Mouse (Mus musculus) CH12.LX (cell line): ENCODE measurements at regions not wholly inside any gene's neighbourhood (a gene's known extent, or its start where the extent isn't known, plus 50 kb on each side); places are given as distances from the start of the nearest gene placed in this dataset.

Experiments
- DNase-seq: peaks from one replicate; pipeline ENCODE4 v3.0.0-alpha.2; 2013; ENCODE audit errors: extremely low read depth
- H3K27ac ChIP-seq: 2 replicates; pipeline ENCODE4 v1.5.1; 2012; ENCODE audit warnings: low read depth, mild to moderate bottlenecking, control low read depth, moderate library complexity; ENCODE audit not compliant: insufficient read depth
- H3K27me3 ChIP-seq: replicated peaks from 2 replicates; pipeline ENCODE3; 2012; ENCODE audit warnings: inconsistent platforms
- H3K36me3 ChIP-seq, 2 experiments: replicated peaks in 1 of 2; 2 replicates each; pipeline versions ENCODE3 to v1.6.1; 2012; ENCODE audit warnings: inconsistent platforms in 1 of 2, low read length in 1 of 2, mild to moderate bottlenecking in 1 of 2, mixed read lengths in 1 of 2, moderate library complexity in 1 of 2; ENCODE audit not compliant: control insufficient read depth in 1 of 2, insufficient read depth in 1 of 2
- H3K4me1 ChIP-seq, 2 experiments: 2 replicates each; pipeline ENCODE4 v1.6.1; 2012; ENCODE audit warnings: inconsistent platforms in 1 of 2, moderate library complexity in 1 of 2; ENCODE audit not compliant: insufficient read depth in 2 of 2, control insufficient read depth in 1 of 2
- H3K4me2 ChIP-seq: 2 replicates; pipeline ENCODE4 v1.6.1; 2012; ENCODE audit warnings: low read depth, mild to moderate bottlenecking, control low read depth; ENCODE audit not compliant: poor library complexity, insufficient read depth, severe bottlenecking
- H3K4me3 ChIP-seq, 3 experiments: fragments of 150-350 bp in 1 of 3; sonication (generic) in 1 of 3; replicated peaks in 1 of 3; 2 replicates each; pipeline versions ENCODE3 to v1.5.1; 2011 to 2012; ENCODE audit warnings: low read depth in 2 of 3, low read length in 2 of 3, mild to moderate bottlenecking in 2 of 3, moderate library complexity in 2 of 3, control low read depth in 1 of 3, improper control_type of control experiment in 1 of 3, inconsistent platforms in 1 of 3, mixed read lengths in 1 of 3; ENCODE audit not compliant: poor library complexity in 1 of 3
- H3K79me2 ChIP-seq: replicated peaks from 2 replicates; pipeline ENCODE4 v1.6.1; 2012; ENCODE audit warnings: mild to moderate bottlenecking, moderate library complexity; ENCODE audit not compliant: control insufficient read depth, poor library complexity, insufficient read depth, severe bottlenecking; ENCODE audit errors: extremely low read depth
- H3K9ac ChIP-seq: 2 replicates; pipeline ENCODE4 v1.6.1; 2012; ENCODE audit warnings: low read depth, mild to moderate bottlenecking, control low read depth, moderate library complexity; ENCODE audit not compliant: insufficient read depth
- H3K9me3 ChIP-seq: replicated peaks from 2 replicates; pipeline ENCODE3; 2012; ENCODE audit warnings: low read length, inconsistent platforms, mixed read lengths
- CHD2 ChIP-seq: IDR thresholded peaks from 2 replicates; pipeline ENCODE4 v1.6.1; 2011; ENCODE audit warnings: low read length, improper control_type of control experiment
- CTCF ChIP-seq, 2 experiments: IDR thresholded peaks in 1 of 2; conservative IDR thresholded peaks in 1 of 2; 2 replicates each; pipeline ENCODE4 v1.5.1; 2011 to 2012; ENCODE audit warnings: low read depth in 2 of 2, low read length in 2 of 2, improper control_type of control experiment in 1 of 2, inconsistent platforms in 1 of 2, mild to moderate bottlenecking in 1 of 2, moderate library complexity in 1 of 2
- ELF1 ChIP-seq: IDR thresholded peaks from 2 replicates; pipeline ENCODE4 v1.6.1; 2014; ENCODE audit warnings: low read depth, mild to moderate bottlenecking, inconsistent platforms, low read length, improper control_type of control experiment
- EP300 ChIP-seq: IDR thresholded peaks from 2 replicates; pipeline ENCODE4 v1.6.1; 2011; ENCODE audit warnings: low read length, improper control_type of control experiment
- ETS1 ChIP-seq: conservative IDR thresholded peaks from 2 replicates; pipeline ENCODE4 v1.6.1; 2012; ENCODE audit warnings: low read depth, mild to moderate bottlenecking, inconsistent platforms, low read length, improper control_type of control experiment, moderate library complexity
- GABPA ChIP-seq: IDR thresholded peaks from 2 replicates; pipeline ENCODE4 v1.6.1; 2012; ENCODE audit warnings: low read depth, low read length, improper control_type of control experiment, inconsistent platforms; ENCODE audit not compliant: insufficient replicate concordance
- IRF4 ChIP-seq: IDR thresholded peaks from 2 replicates; pipeline ENCODE4 v1.6.1; 2014; ENCODE audit warnings: low read depth, mild to moderate bottlenecking, inconsistent platforms, low read length, improper control_type of control experiment
- JUN ChIP-seq: IDR thresholded peaks from 2 replicates; pipeline ENCODE4 v1.6.1; 2011; ENCODE audit warnings: low read depth, mild to moderate bottlenecking, low read length, improper control_type of control experiment, moderate library complexity; ENCODE audit not compliant: insufficient read depth
- KAT2A ChIP-seq: IDR thresholded peaks from 2 replicates; pipeline ENCODE4 v1.6.1; 2012; ENCODE audit warnings: low read length, improper control_type of control experiment, inconsistent platforms; ENCODE audit not compliant: insufficient replicate concordance
- MAFK ChIP-seq: IDR thresholded peaks from 2 replicates; pipeline ENCODE4 v1.6.1; 2011; ENCODE audit warnings: low read length, improper control_type of control experiment; ENCODE audit not compliant: insufficient replicate concordance
- MAX ChIP-seq: IDR thresholded peaks from 2 replicates; pipeline ENCODE4 v1.6.1; 2011; ENCODE audit warnings: low read length, improper control_type of control experiment
- MAZ ChIP-seq: IDR thresholded peaks from 2 replicates; pipeline ENCODE4 v1.6.1; 2012; ENCODE audit warnings: low read depth, mild to moderate bottlenecking, inconsistent platforms, low read length, improper control_type of control experiment, moderate library complexity
- MYC ChIP-seq: IDR thresholded peaks from 2 replicates; pipeline ENCODE4 v1.6.1; 2011; ENCODE audit warnings: low read depth, mild to moderate bottlenecking, improper control_type of control experiment, low read length
- NELFE ChIP-seq: IDR thresholded peaks from 2 replicates; pipeline ENCODE4 v1.6.1; 2011; ENCODE audit warnings: low read depth, low read length, improper control_type of control experiment
- PAX5 ChIP-seq: IDR thresholded peaks from 2 replicates; pipeline ENCODE4 v1.6.1; 2012; ENCODE audit warnings: low read length, inconsistent platforms, mixed read lengths
- POLR2AphosphoS2 ChIP-seq: IDR thresholded peaks from 2 replicates; pipeline ENCODE4 v1.6.1; 2011; ENCODE audit warnings: low read depth, low read length, improper control_type of control experiment
- RCOR1 ChIP-seq: conservative IDR thresholded peaks from 2 replicates; pipeline ENCODE4 v1.6.1; 2012; ENCODE audit warnings: low read depth, mild to moderate bottlenecking, inconsistent platforms, low read length, improper control_type of control experiment
- SMC3 ChIP-seq: IDR thresholded peaks from 2 replicates; pipeline ENCODE4 v1.6.1; 2011; ENCODE audit warnings: low read depth, low read length, improper control_type of control experiment
- UBTF ChIP-seq: IDR thresholded peaks from 2 replicates; pipeline ENCODE4 v1.6.1; 2012; ENCODE audit warnings: low read depth, mild to moderate bottlenecking, inconsistent platforms, low read length, improper control_type of control experiment, moderate library complexity
- USF2 ChIP-seq: conservative IDR thresholded peaks from 2 replicates; pipeline ENCODE4 v1.6.1; 2011; ENCODE audit warnings: low read depth, low read length, improper control_type of control experiment
- ZMIZ1 ChIP-seq: IDR thresholded peaks from 2 replicates; pipeline ENCODE4 v1.6.1; 2012; ENCODE audit warnings: low read depth, mild to moderate bottlenecking, inconsistent platforms, low read length, improper control_type of control experiment
- ZNF384 ChIP-seq: IDR thresholded peaks from 2 replicates; pipeline ENCODE4 v1.6.1; 2012; ENCODE audit warnings: low read depth, low read length, improper control_type of control experiment, inconsistent platforms
- dilution Hi-C: fragments of 300-500 bp; cut with MboI; formaldehyde crosslinking; loops from 2 replicates; pipeline ENCODE4 v1.14.3; 2020; ENCODE audit warnings: low sequenced_read_pairs; ENCODE audit not compliant: extremely low pct_unique_long_range_greater_than_20kb, extremely low pct_ligation_motif_present
- in situ Hi-C: fragments of 300-500 bp; cut with MboI; formaldehyde crosslinking; loops from 3 replicates; pipeline ENCODE4 v1.14.3; 2019; ENCODE audit warnings: low sequenced_read_pairs, low pct_ligation_motif_present, low pct_unique_long_range_greater_than_20kb, mixed read lengths

DNA sequence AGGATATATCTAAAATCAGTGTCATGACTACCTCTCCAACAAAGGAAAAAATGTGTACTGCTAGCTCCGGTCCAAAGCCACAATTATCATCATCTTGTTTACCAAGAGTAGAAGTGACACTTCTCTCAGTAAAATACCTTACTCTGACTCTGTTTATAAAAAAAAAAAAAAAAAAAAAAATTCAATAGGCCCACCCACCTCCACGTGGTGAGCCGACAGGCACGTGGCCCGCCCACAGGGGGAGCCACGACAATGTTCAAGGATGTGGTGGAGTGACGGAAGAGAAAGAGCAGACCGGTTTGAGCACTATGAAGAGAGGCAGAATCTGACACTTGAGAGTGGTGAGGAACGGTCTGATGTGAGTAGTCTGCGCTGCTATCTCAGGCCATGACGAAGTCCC lies 106.5 kb upstream of the Usp24 start:
- H3K4me3 ChIP-seq: no peak overlapping the region
- no peak overlapping the region for H3K9ac ChIP-seq
- H3K27ac ChIP-seq: no peak overlapping the region
- no peaks in the 10 kb centered on the region for H3K4me1 ChIP-seq
- no peaks in the 10 kb centered on the region for H3K36me3 ChIP-seq
- H3K9me3 ChIP-seq: no peaks in the 10 kb centered on the region
- DNase-seq: no peak
- H3K27me3 ChIP-seq: peaks cover 12% of the 10 kb centered on the region
- dilution Hi-C loops: no loop called here
- in situ Hi-C loops: no loop called here
- no peak for TF ChIP-seq MAFK
- TF ChIP-seq CTCF (conservative IDR thresholded peaks at IDR 0.05 in 1 of 2, IDR thresholded peaks at IDR 0.05 in 1 of 2; ENCODE audit: low read depth in 2 of 2, low read length in 2 of 2): 0 out of 4 replicates have a peak, but pooled peaks of 1 of the 2 experiments have one; percentile 9
- TF ChIP-seq JUN: no peak
- TF ChIP-seq PAX5: no peak
- TF ChIP-seq ZNF384: peak; percentile 74
- TF ChIP-seq EP300: no peak
- H3K4me2 ChIP-seq: no peak overlapping the region
- no peaks in the 10 kb centered on the region for H3K79me2 ChIP-seq

DNA sequence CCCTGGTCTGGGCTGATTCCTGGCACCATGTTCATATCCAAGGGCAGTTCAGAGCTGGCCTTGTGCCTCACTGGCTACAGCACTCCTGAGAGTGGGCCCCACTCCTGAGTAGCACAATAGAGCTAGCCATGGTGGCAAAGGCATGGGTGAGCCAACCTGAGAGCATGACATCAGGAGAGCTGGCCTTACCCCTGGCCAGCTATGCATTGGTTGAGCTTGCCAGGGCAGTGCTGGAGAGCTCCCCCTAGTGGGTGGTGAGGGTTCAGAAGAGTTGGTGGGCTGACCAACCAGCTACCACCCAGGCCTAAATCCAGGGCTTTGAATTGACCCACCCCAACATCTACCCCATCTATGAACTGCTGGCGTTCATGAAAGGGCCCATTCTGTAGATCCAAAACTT lies 106.0 kb upstream of the Usp24 start:
- dilution Hi-C loops (no loop called here), in situ Hi-C loops (no loop called here)
- H3K27me3 ChIP-seq: peaks cover 17% of the 10 kb centered on the region
- no peak overlapping the region for H3K4me2 ChIP-seq
- H3K4me1 ChIP-seq: no peaks in the 10 kb centered on the region
- no peaks in the 10 kb centered on the region for H3K36me3 ChIP-seq
- H3K9ac ChIP-seq: no peak overlapping the region
- no peaks in the 10 kb centered on the region for H3K9me3 ChIP-seq
- no peak overlapping the region for H3K27ac ChIP-seq
- peak; percentile 17 for DNase-seq
- no peaks in the 10 kb centered on the region for H3K79me2 ChIP-seq
- H3K4me3 ChIP-seq: no peak overlapping the region
- TF ChIP-seq GABPA (no peak), CTCF (conservative IDR thresholded peaks at IDR 0.05 in 1 of 2, IDR thresholded peaks at IDR 0.05 in 1 of 2; ENCODE audit: low read depth in 2 of 2, low read length in 2 of 2) (peak; percentile 37 to 56)

DNA sequence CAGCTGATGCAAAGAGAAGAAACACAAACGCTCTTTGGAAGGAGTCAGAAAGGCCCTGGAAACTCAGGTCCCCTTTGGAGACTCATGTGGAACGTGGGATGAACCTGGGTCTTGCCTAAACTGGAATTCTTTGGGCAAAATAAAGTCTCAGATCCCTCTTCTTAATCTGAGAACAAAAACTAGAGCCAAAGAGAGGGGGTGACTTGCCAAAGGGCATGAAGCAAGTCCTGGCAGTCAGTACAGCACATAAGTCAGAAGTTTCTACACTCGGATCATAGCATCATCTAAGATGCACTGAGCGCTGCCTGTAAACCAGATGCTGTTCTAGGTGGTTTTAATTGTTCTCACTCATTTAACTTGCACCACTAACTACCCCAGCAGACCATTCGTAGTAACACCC lies 101.8 kb upstream of the Usp24 start:
- dilution Hi-C loops: no loop called here
- in situ Hi-C loops: no loop called here

More for the DNA sequence above, 101.8 kb upstream of the Usp24 start:
- Histone ChIP-seq H3K27me3 (peaks cover 24% of the 10 kb centered on the region), H3K4me1 (no peaks in the 10 kb centered on the region), H3K9ac (no peak overlapping the region), H3K9me3 (no peaks in the 10 kb centered on the region), H3K27ac (no peak overlapping the region), H3K36me3 (no peaks in the 10 kb centered on the region), H3K79me2 (no peaks in the 10 kb centered on the region), H3K4me3 (no peak overlapping the region), H3K4me2 (no peak overlapping the region)
- no peak for DNase-seq
- TF ChIP-seq CTCF (conservative IDR thresholded peaks at IDR 0.05 in 1 of 2, IDR thresholded peaks at IDR 0.05 in 1 of 2; ENCODE audit: low read depth in 2 of 2, low read length in 2 of 2): no peak
- TF ChIP-seq GABPA: no peak
- no peak for TF ChIP-seq EP300
- TF ChIP-seq KAT2A: no peak
- TF ChIP-seq IRF4: no peak
- no peak for TF ChIP-seq JUN
- no peak for TF ChIP-seq ETS1
- TF ChIP-seq ZNF384: no peak
- no peak for TF ChIP-seq UBTF
- no peak for TF ChIP-seq NELFE
- TF ChIP-seq RCOR1: no peak
- no peak for TF ChIP-seq CHD2
- no peak for TF ChIP-seq POLR2AphosphoS2
- TF ChIP-seq SMC3: no peak
- TF ChIP-seq ZMIZ1: no peak
- no peak for TF ChIP-seq MAZ
- TF ChIP-seq ELF1: no peak
- TF ChIP-seq MYC: no peak
- no peak for TF ChIP-seq USF2
- no peak for TF ChIP-seq MAX
